Mouse (Mus musculus) limb, embryonic 14.5 days (tissue): ENCODE measurements at regions not wholly inside any gene's neighbourhood (a gene's known extent, or its start where the extent isn't known, plus 50 kb on each side); places are given as distances from the start of the nearest gene placed in this dataset.

Experiments
- ATAC-seq: fragments of 200-750 bp; cut with Nextera tagmentation; 2 replicates; pipeline ENCODE4 v1.8.0; 2017; ENCODE audit warnings: low read depth, moderate number of reproducible peaks, moderate TSS enrichment; ENCODE audit not compliant: low FRiP score
- DNase-seq: peaks from one replicate; pipeline ENCODE4 v3.0.0-alpha.2; 2015; ENCODE audit warnings: low spot score
- H3K27ac ChIP-seq: fragments of 300-500 bp; sonication (generic); replicated peaks from 2 replicates; pipeline ENCODE4 v1.5.1; 2014; ENCODE audit warnings: low read depth, mild to moderate bottlenecking, low read length, moderate library complexity, mixed read lengths
- H3K27me3 ChIP-seq: fragments of 300-500 bp; sonication (generic); 2 replicates; pipeline ENCODE4 v1.6.1; 2014; ENCODE audit warnings: low read length, mixed read lengths; ENCODE audit not compliant: control insufficient read depth, insufficient read depth
- H3K36me3 ChIP-seq: fragments of 300-500 bp; sonication (generic); 2 replicates; pipeline ENCODE4 v1.6.1; 2014; ENCODE audit warnings: mild to moderate bottlenecking, low read length, moderate library complexity, mixed read lengths; ENCODE audit not compliant: control insufficient read depth, insufficient read depth
- H3K4me1 ChIP-seq: fragments of 300-500 bp; sonication (generic); 2 replicates; pipeline ENCODE4 v1.6.1; 2014; ENCODE audit warnings: antibody characterized with exemption, low read length, mixed read lengths; ENCODE audit not compliant: control insufficient read depth, insufficient read depth
- H3K4me2 ChIP-seq: fragments of 300-500 bp; sonication (generic); replicated peaks from 2 replicates; pipeline ENCODE4 v1.6.1; 2014; ENCODE audit warnings: low read depth, mild to moderate bottlenecking, low read length, moderate library complexity; ENCODE audit not compliant: severe bottlenecking
- H3K4me3 ChIP-seq: fragments of 300-500 bp; sonication (generic); replicated peaks from 2 replicates; pipeline ENCODE4 v1.5.1; 2014; ENCODE audit warnings: low read length
- H3K9ac ChIP-seq: fragments of 300-500 bp; sonication (generic); 2 replicates; pipeline ENCODE4 v1.6.1; 2014; ENCODE audit warnings: mild to moderate bottlenecking, low read depth, low read length, moderate library complexity; ENCODE audit not compliant: severe bottlenecking
- H3K9me3 ChIP-seq: fragments of 300-500 bp; sonication (generic); 2 replicates; pipeline ENCODE4 v1.6.1; 2016; ENCODE audit warnings: low read length; ENCODE audit not compliant: control insufficient read depth
- POLR2A ChIP-seq: fragments of 200-500 bp; IDR thresholded peaks from 2 replicates; pipeline ENCODE4 v1.8.0; 2012; ENCODE audit warnings: inconsistent platforms, mild to moderate bottlenecking, moderate library complexity, borderline replicate concordance; ENCODE audit not compliant: insufficient read depth, insufficient read length; ENCODE audit errors: extremely low read depth
- WGBS: fragments of 180-500 bp; shearing (Covaris S2); extraction: QIAGEN DNeasy Blood & Tissue Kit; methylation state at CpG from one replicate; pipeline ENCODE4 v1.1.7; 2014; 5-methylcytosine and 5-hydroxymethylcytosine counted together

DNA sequence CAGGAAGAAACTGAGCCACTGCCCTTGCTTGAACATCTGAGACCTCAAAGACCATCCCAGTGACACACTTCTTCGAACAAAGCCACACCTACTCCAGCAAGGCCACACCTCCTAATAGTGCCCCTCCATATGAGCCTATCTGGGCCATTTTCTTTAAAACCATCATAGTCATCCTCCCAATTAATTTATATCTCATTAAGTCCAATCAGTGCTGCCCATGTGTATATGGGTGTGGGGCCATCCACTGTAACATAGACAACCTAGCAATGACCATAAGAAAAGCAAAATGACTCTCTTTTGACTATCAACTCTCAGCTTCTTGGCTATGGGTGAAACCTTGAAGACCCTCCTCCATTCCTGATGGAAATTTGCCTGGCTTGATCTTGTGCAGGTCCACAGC, 191.5 kb downstream of the Pik3r1 start:
- Histone ChIP-seq H3K4me2 (no peak overlapping the region), H3K9ac (no peak overlapping the region), H3K4me3 (no peak overlapping the region), H3K36me3 (no peaks in the 10 kb centered on the region), H3K9me3 (no peaks in the 10 kb centered on the region), H3K4me1 (no peaks in the 10 kb centered on the region), H3K27ac (no peak overlapping the region), H3K27me3 (no peaks in the 10 kb centered on the region)
- WGBS = 92% methylated on average over 1 of the region's 1 CpGs
- ATAC-seq = no peak
- no peak for DNase-seq
- no peak for TF ChIP-seq POLR2A

GRCm38 (mm10) chr13:101572809-101573590, 195.0 kb downstream of the Pik3r1 start:
- ATAC-seq = no peak
- 68% methylated on average over 6 of the region's 6 CpGs for WGBS
- no peak for TF ChIP-seq POLR2A
- H3K4me3 ChIP-seq = no peak overlapping the region
- H3K27me3 ChIP-seq = no peaks in the 10 kb centered on the region
- no peak for DNase-seq
- H3K4me1 ChIP-seq = no peaks in the 10 kb centered on the region
- no peaks in the 10 kb centered on the region for H3K36me3 ChIP-seq
- H3K9me3 ChIP-seq = no peaks in the 10 kb centered on the region
- no peak overlapping the region for H3K9ac ChIP-seq
- no peak overlapping the region for H3K27ac ChIP-seq
- H3K4me2 ChIP-seq = no peak overlapping the region

- no peak for TF ChIP-seq POLR2A
- no peak for DNase-seq
- no peak overlapping the region for H3K9ac ChIP-seq
- WGBS = 87% methylated on average over 9 of the region's 9 CpGs
- H3K4me3 ChIP-seq = no peak overlapping the region
- no peak overlapping the region for H3K27ac ChIP-seq
- no peaks in the 10 kb centered on the region for H3K36me3 ChIP-seq
- no peaks in the 10 kb centered on the region for H3K4me1 ChIP-seq
- no peak overlapping the region for H3K4me2 ChIP-seq
- ATAC-seq = no peak
- H3K27me3 ChIP-seq = no peaks in the 10 kb centered on the region
- no peaks in the 10 kb centered on the region for H3K9me3 ChIP-seq
These were observed 195.8 kb downstream of the Pik3r1 start for GRCm38 (mm10) chr13:101572246-101572645.

GRCm38 (mm10) chr13:101570034-101570433, 198.0 kb downstream of the Pik3r1 start:
- Histone ChIP-seq H3K36me3 (no peaks in the 10 kb centered on the region), H3K4me3 (no peak overlapping the region), H3K4me1 (no peaks in the 10 kb centered on the region), H3K27me3 (no peaks in the 10 kb centered on the region), H3K4me2 (no peak overlapping the region), H3K9me3 (no peaks in the 10 kb centered on the region), H3K27ac (no peak overlapping the region), H3K9ac (no peak overlapping the region)
- DNase-seq (no peak), ATAC-seq (no peak)
- no peak for TF ChIP-seq POLR2A
- WGBS = 91% methylated on average over 4 of the region's 4 CpGs

DNA sequence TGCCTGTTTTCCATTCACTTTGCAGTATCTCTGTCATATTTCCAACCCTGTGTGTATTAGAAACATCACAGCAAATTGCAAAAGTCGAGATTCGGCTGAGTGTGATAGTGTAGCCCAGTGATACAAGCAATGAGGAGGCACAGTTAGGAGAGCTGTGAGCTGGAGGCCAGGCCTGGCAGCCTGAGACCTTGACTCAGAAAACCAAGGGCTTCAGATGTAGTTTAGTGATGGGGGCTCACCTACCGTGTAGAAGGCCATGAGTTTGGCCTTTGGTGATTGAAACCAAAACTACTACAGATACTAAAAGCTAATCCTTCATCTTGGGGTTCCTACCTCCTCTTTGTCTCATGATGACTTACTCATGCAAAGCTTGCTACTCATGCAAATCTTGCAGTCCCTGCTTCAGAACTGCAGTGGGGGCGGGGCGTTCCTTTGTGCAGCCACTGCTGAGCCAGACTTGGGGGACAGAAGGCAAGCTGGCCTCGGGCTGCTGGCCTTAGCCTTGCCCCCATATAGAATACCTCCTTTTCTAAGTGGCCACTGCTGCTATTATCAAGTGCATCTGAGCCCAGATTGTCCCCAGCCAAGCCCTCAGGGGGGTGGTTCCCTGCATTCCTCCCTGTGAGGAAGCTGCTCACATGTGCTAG, 198.9 kb downstream of the Pik3r1 start:
- Histone ChIP-seq H3K4me3 (no peak overlapping the region), H3K9ac (no peak overlapping the region), H3K9me3 (no peaks in the 10 kb centered on the region), H3K36me3 (no peaks in the 10 kb centered on the region), H3K4me1 (no peaks in the 10 kb centered on the region), H3K4me2 (no peak overlapping the region), H3K27ac (no peak overlapping the region), H3K27me3 (no peaks in the 10 kb centered on the region)
- no peak for DNase-seq
- WGBS = 74% methylated on average over 6 of the region's 6 CpGs
- no peak for ATAC-seq
- TF ChIP-seq POLR2A = no peak
